Mouse (Mus musculus) gastrocnemius, postnatal 36 days (tissue): ENCODE data around the gene Dhrs7c. TPM values are rescaled to one million over a fixed set of nuclear protein-coding genes. Genes with fewer than 3 reads are reported as not detected.

ENCODE experiments used
- DNase-seq, 2 experiments: peaks; one replicate each; pipeline ENCODE4 v3.0.0; 2022
- intact Hi-C: fragments of 180-260 bp; cut with DNase I; formaldehyde crosslinking; loops from one replicate; pipeline ENCODE4 v1.15.1; 2025
- total RNA-seq, 2 experiments: library from RNA; stranded (reverse); gene quantifications; 2 replicates each; pipeline ENCODE4 v1.2.3; 2021

Gene Dhrs7c
- total RNA-seq, 2 experiments from 2014 or later, result 353 to 437 TPM

GRCm38 (mm10) chr11:67831820-67832219 lies 33.8 kb downstream of the Dhrs7c start:
- intact Hi-C loops, result no loop called here
- DNase-seq, result no peak

- DNase-seq, result no peak
- intact Hi-C loops, result no loop called here
Observed at GRCm38 (mm10) chr11:67835408-67836078, 37.6 kb downstream of the Dhrs7c start.

GRCm38 (mm10) chr11:67839810-67840209 lies 41.8 kb downstream of the Dhrs7c start:
- intact Hi-C loops, result no loop called here
- no peak for DNase-seq

GRCm38 (mm10) chr11:67845193-67845592 lies 47.2 kb downstream of the Dhrs7c start:
- intact Hi-C loops, result no loop called here

GRCm38 (mm10) chr11:67851770-67852169 lies 53.8 kb downstream of the Dhrs7c start:
- no peak for DNase-seq
- intact Hi-C loops, result no loop called here

More at GRCm38 (mm10) chr11:67845193-67845592, 47.2 kb downstream of the Dhrs7c start:
- no peak for DNase-seq

- intact Hi-C loops, result loop anchor here (2.0 kb wide), 1 partner anchor 35 kb away; no protein-coding TSS in a partner anchor
- DNase-seq, result no peak
Observed at GRCm38 (mm10) chr11:67853996-67854395, 56.0 kb downstream of the Dhrs7c start.

GRCm38 (mm10) chr11:67855035-67855434 lies 57.0 kb downstream of the Dhrs7c start:
- intact Hi-C loops, result loop anchor here (2.0 kb wide), 1 partner anchor 36 kb away; no protein-coding TSS in a partner anchor
- DNase-seq, result peak; percentile 16 to 28

GRCm38 (mm10) chr11:67858518-67858917 lies 60.5 kb downstream of the Dhrs7c start:
- DNase-seq, result no peak
- intact Hi-C loops, result no loop called here

DNA sequence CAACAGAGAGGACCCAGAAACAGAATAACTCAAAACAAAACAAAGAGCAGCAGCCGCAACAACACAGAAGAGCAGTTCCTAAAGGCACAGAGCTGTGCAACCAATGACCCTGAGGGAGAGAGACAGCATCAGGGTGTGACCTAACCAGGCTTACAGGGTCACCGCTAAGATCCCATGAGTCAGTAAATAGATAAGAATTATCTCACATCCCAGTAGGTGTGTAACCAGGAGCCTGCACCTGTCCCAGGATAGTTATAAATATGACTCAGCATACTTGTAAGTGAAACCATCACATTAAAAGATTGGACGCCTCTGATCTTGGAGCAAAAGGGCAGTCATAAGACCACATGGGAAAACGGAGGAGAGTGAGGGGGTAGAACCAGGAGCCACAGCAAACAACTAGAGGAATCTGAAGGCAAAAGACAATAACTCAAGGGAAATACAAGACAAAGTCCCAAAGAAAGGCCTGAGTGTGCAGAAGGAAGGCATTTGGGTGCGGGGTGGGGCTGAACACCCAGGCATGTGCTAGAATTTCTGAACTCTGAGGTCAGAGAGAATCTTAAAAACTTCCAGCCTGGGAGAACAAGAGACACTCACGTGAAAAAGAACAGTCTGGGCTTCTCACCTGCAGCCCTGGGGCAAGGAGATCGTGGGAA lies 62.9 kb downstream of the Dhrs7c start:
- intact Hi-C loops, result no loop called here
- DNase-seq, result no peak

- intact Hi-C loops, result no loop called here
- DNase-seq, result no peak
Observed at GRCm38 (mm10) chr11:67861399-67861838, 63.4 kb downstream of the Dhrs7c start.

DNA sequence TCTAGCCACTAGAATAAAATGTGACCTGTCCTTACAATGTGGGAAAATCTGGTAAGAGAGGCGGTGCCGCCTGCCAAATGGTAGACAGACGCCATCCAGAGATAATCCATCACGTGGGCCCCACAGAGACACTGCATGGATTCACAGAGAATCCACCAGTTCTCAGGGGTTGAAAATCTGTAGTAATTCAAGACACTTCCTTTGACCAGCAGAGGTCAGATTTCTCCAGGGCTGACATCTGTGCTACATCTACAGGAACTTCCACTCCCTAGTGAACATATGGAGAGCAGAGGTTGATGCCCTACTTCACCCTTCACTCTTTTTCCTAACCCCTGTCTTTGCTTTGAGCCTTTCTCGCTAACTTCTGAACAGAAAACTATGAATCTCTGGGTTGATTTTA lies 67.1 kb downstream of the Dhrs7c start:
- intact Hi-C loops, result no loop called here
- no peak for DNase-seq

Other genes starting within 250 kb of the Dhrs7c start
- not detected for gene Rcvrn, start 102.9 kb upstream of the Dhrs7c start, total RNA-seq
- gene Glp2r, start 27.0 kb upstream of the Dhrs7c start, total RNA-seq, result under 1 TPM; 0.13 to 0.37 TPM
- not detected for gene Gsg1l2, start 23.6 kb upstream of the Dhrs7c start, total RNA-seq
- under 1 TPM; 0.64 to 0.74 TPM for gene Usp43, start 124.0 kb downstream of the Dhrs7c start, total RNA-seq
- 1 to 10 TPM; 3.7 to 6.3 TPM for gene Cfap52, start 167.5 kb downstream of the Dhrs7c start, total RNA-seq
- gene Stx8, start 168.0 kb downstream of the Dhrs7c start, total RNA-seq, result 10 to 100 TPM; 23.3 to 29.4 TPM